ENCODE assay signal across 22 mouse cellular contexts in genomic region chr10:59768369-59769079, GRCm38 (mm10).
DNase-seq lines count a peak whose midpoint lies in the region; ATAC-seq and TF ChIP-seq lines count a peak whose summit lies in the region.
"Had no signal": no experiment of that assay in that cellular context is flagged by ENCODE, and none has a peak within 500 bp of the region (broad histone marks: within the 10 kb centered on the region; RNA-seq: fewer than 3 reads in every experiment).

No protein-coding gene starts in this region.

- DNase-seq in kidney, adult 11 months = peak; percentile 57
- no peak for DNase-seq in kidney, postnatal 4 days
- peak; percentile 13 to 61 for DNase-seq in kidney, adult 8-10 months
- no peak for DNase-seq in lung, postnatal 0 days (ENCODE audit: low spot score)
- DNase-seq in lung, postnatal 14 days = no peak
- DNase-seq: adrenal gland, postnatal 36 days; cerebellum, adult 2 months; gastrocnemius, postnatal 10 days; heart, adult 2 months; heart, postnatal 10 days; layer of hippocampus, adult 9-11 months; left cerebral cortex, postnatal 4 days; lung, adult 18-20 months; lung, postnatal 4 days; retina, postnatal 1 day; thymus, adult 2 months had no signal

- no peak for TF ChIP-seq CTCF in lung, postnatal 0 days (IDR thresholded peaks at IDR 0.05)

- H3K27ac ChIP-seq in kidney, embryonic 16.5 days (ENCODE audit: low read length) = peak overlapping the region; percentile 46; the same call in 1 of the 2 replicates
- peak overlapping the region; percentile 69 for H3K27ac ChIP-seq in liver, embryonic 16.5 days (ENCODE audit: low read length)
- no peak overlapping the region for H3K27ac ChIP-seq in lung, postnatal 0 days (ENCODE audit: low read length)
- H3K27ac ChIP-seq: forebrain, embryonic 13.5 days; heart, adult 2 months; hindbrain, embryonic 13.5 days; left cerebral cortex, adult 2 months had no signal

- peaks cover 6% of the 10 kb centered on the region; the same call in 1 of the 2 replicates for H3K4me1 ChIP-seq in kidney, embryonic 16.5 days (ENCODE audit: insufficient read depth, low read length)
- H3K4me1 ChIP-seq in liver, embryonic 16.5 days (ENCODE audit: control insufficient read depth, low read depth, low read length) = peaks cover 2% of the 10 kb centered on the region; the same call in 1 of the 2 replicates
- no peaks in the 10 kb centered on the region for H3K4me1 ChIP-seq in lung, postnatal 0 days (ENCODE audit: insufficient read depth, low read depth, low read length)

- H3K4me3 ChIP-seq in kidney, embryonic 16.5 days (ENCODE audit: low read length) = no peak overlapping the region
- H3K4me3 ChIP-seq in liver, embryonic 16.5 days (ENCODE audit: low read depth, low read length) = no peak overlapping the region
- H3K4me3 ChIP-seq in lung, postnatal 0 days (ENCODE audit: low read depth, low read length) = no peak overlapping the region
- H3K4me3 ChIP-seq: forebrain, embryonic 13.5 days; heart, adult 2 months; hindbrain, embryonic 13.5 days; left cerebral cortex, adult 2 months had no signal

- H3K27me3 ChIP-seq in kidney, embryonic 16.5 days (ENCODE audit: insufficient read depth, low read length) = no peaks in the 10 kb centered on the region
- no peaks in the 10 kb centered on the region for H3K27me3 ChIP-seq in liver, embryonic 16.5 days (ENCODE audit: control insufficient read depth, insufficient read depth, low read depth, low read length)
- H3K27me3 ChIP-seq in lung, postnatal 0 days (replicated peaks; ENCODE audit: insufficient read depth, low read length) = no peaks in the 10 kb centered on the region
- H3K27me3 ChIP-seq: forebrain, embryonic 13.5 days; hindbrain, embryonic 13.5 days had no signal

- no peak overlapping the region for H3K4me2 ChIP-seq in kidney, embryonic 16.5 days (replicated peaks; ENCODE audit: low read depth, low read length)
- no peak overlapping the region for H3K4me2 ChIP-seq in liver, embryonic 16.5 days (ENCODE audit: low read depth, low read length)
- no peak overlapping the region for H3K4me2 ChIP-seq in lung, postnatal 0 days (replicated peaks; ENCODE audit: low read depth, low read length)
- H3K4me2 ChIP-seq: forebrain, embryonic 13.5 days; hindbrain, embryonic 13.5 days had no signal

- 60% methylated on average over 13 of the region's 13 CpGs for WGBS in kidney, embryonic 16.5 days
- WGBS in liver, embryonic 16.5 days (ENCODE audit: insufficient replicate concordance) = 71% methylated on average over 13 of the region's 13 CpGs
- 49% methylated on average over 13 of the region's 13 CpGs for WGBS in lung, postnatal 0 days

- no peak for TF ChIP-seq EP300 in lung, postnatal 0 days (IDR thresholded peaks at IDR 0.05)

- H3K9me3 ChIP-seq in kidney, embryonic 16.5 days (ENCODE audit: low read length) = no peaks in the 10 kb centered on the region
- no peaks in the 10 kb centered on the region for H3K9me3 ChIP-seq in liver, embryonic 16.5 days (replicated peaks; ENCODE audit: control insufficient read depth, low read length)
- H3K9me3 ChIP-seq in lung, postnatal 0 days (ENCODE audit: low read length) = no peaks in the 10 kb centered on the region
- H3K9me3 ChIP-seq: forebrain, embryonic 13.5 days; hindbrain, embryonic 13.5 days had no signal

- peaks cover 8% of the 10 kb centered on the region; the same call in 1 of the 2 replicates for H3K36me3 ChIP-seq in kidney, embryonic 16.5 days (ENCODE audit: insufficient read depth, low read length)
- no peaks in the 10 kb centered on the region for H3K36me3 ChIP-seq in liver, embryonic 16.5 days (ENCODE audit: control insufficient read depth, insufficient read depth)
- H3K36me3 ChIP-seq in lung, postnatal 0 days (ENCODE audit: insufficient read depth, low read length) = no peaks in the 10 kb centered on the region

- H3K9ac ChIP-seq in kidney, embryonic 16.5 days (replicated peaks; ENCODE audit: low read length) = no peak overlapping the region
- no peak overlapping the region for H3K9ac ChIP-seq in liver, embryonic 16.5 days (ENCODE audit: low read depth, low read length)
- no peak overlapping the region for H3K9ac ChIP-seq in lung, postnatal 0 days (replicated peaks; ENCODE audit: low read depth)
- H3K9ac ChIP-seq: forebrain, embryonic 13.5 days; hindbrain, embryonic 13.5 days had no signal

- ATAC-seq in kidney, embryonic 16.5 days (ENCODE audit: low FRiP score, low TSS enrichment) = peak; percentile 75
- ATAC-seq in liver, embryonic 16.5 days (ENCODE audit: low read depth) = peak; percentile 90
- ATAC-seq in lung, postnatal 0 days = no peak
- ATAC-seq: forebrain, embryonic 13.5 days; inflammation-experienced regulatory T-cells, adult 6 months had no signal

Comparison
In these comparisons a context has a peak if more than half of its experiments do, and no peak if none do; other contexts are left out.
1. DNase-seq: peak in kidney, adult 11 months (single experiment) and kidney, adult 8-10 months (2 of 2); none in kidney, postnatal 4 days (0 of 2), lung, postnatal 0 days (single experiment) and lung, postnatal 14 days (single experiment).